Mouse (Mus musculus) intestine, embryonic 16.5 days (tissue): ENCODE measurements at regions not wholly inside any gene's neighbourhood (a gene's known extent, or its start where the extent isn't known, plus 50 kb on each side); places are given as distances from the start of the nearest gene placed in this dataset.

Experiments used
- ATAC-seq: fragments of 200-750 bp; cut with Nextera tagmentation; 2 replicates; pipeline ENCODE4 v1.8.0; 2017; ENCODE audit warnings: moderate TSS enrichment, moderate library complexity
- H3K27ac ChIP-seq: fragments of 300-500 bp; sonication (generic); 2 replicates; pipeline ENCODE4 v1.5.1; 2014; ENCODE audit warnings: mild to moderate bottlenecking, low read length
- H3K27me3 ChIP-seq: fragments of 300-500 bp; sonication (generic); replicated peaks from 2 replicates; pipeline ENCODE4 v1.6.1; 2014; ENCODE audit warnings: low read length, control low read depth, mixed read lengths; ENCODE audit not compliant: control insufficient read depth, insufficient read depth
- H3K36me3 ChIP-seq: fragments of 300-500 bp; sonication (generic); 2 replicates; pipeline ENCODE4 v1.6.1; 2014; ENCODE audit warnings: low read length, control low read depth; ENCODE audit not compliant: control insufficient read depth, insufficient read depth
- H3K4me1 ChIP-seq: fragments of 300-500 bp; sonication (generic); 2 replicates; pipeline ENCODE4 v1.6.1; 2014; ENCODE audit warnings: low read length, control low read depth, mixed read lengths; ENCODE audit not compliant: control insufficient read depth, insufficient read depth
- H3K4me2 ChIP-seq: fragments of 300-500 bp; sonication (generic); 2 replicates; pipeline ENCODE4 v1.6.1; 2014; ENCODE audit warnings: low read depth, low read length, control low read depth
- H3K4me3 ChIP-seq: fragments of 300-500 bp; sonication (generic); 2 replicates; pipeline ENCODE4 v1.5.1; 2014; ENCODE audit warnings: mild to moderate bottlenecking, low read length
- H3K9ac ChIP-seq: fragments of 300-500 bp; sonication (generic); 2 replicates; pipeline ENCODE4 v1.6.1; 2014; ENCODE audit warnings: low read depth, low read length
- H3K9me3 ChIP-seq: fragments of 300-500 bp; sonication (generic); 2 replicates; pipeline ENCODE4 v1.6.1; 2016; ENCODE audit warnings: low read length, control low read depth; ENCODE audit not compliant: control insufficient read depth
- WGBS: fragments of 180-500 bp; shearing (Covaris S2); extraction: QIAGEN DNeasy Blood & Tissue Kit; methylation state at CpG from one replicate; pipeline ENCODE4 v1.1.7; 2014; 5-methylcytosine and 5-hydroxymethylcytosine counted together

DNA sequence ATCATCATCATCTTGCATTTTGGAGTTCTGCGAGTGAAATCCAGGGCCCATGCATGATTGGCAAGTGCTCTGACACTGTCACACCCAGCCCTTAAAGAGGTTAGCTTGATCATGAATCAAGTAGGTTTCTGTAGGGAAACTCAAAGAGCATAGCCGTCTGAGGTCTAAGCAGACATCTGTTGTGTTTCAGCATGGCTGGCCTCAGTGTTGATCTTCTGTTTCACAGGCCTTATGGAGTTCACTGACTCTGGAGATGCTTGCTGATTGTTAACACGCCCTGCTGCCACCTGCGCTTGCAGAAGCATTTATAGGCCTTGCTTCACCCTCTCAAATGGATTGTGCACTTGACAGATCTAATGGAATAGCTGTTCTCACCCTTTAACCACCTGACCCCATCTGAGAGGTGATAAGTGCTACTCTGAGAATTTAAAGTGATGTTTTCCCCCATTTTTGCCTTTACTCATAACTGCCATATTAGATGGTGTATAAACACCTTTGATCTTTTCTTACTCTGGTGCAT lies 406.2 kb downstream of the Bckdhb start:
- Histone ChIP-seq H3K27me3 (no peaks in the 10 kb centered on the region), H3K9me3 (no peaks in the 10 kb centered on the region), H3K36me3 (no peaks in the 10 kb centered on the region), H3K9ac (no peak overlapping the region), H3K4me3 (no peak overlapping the region), H3K4me2 (no peak overlapping the region), H3K4me1 (no peaks in the 10 kb centered on the region), H3K27ac (no peak overlapping the region)
- ATAC-seq, result no peak
- WGBS, result 73% methylated on average over 4 of the region's 4 CpGs

DNA sequence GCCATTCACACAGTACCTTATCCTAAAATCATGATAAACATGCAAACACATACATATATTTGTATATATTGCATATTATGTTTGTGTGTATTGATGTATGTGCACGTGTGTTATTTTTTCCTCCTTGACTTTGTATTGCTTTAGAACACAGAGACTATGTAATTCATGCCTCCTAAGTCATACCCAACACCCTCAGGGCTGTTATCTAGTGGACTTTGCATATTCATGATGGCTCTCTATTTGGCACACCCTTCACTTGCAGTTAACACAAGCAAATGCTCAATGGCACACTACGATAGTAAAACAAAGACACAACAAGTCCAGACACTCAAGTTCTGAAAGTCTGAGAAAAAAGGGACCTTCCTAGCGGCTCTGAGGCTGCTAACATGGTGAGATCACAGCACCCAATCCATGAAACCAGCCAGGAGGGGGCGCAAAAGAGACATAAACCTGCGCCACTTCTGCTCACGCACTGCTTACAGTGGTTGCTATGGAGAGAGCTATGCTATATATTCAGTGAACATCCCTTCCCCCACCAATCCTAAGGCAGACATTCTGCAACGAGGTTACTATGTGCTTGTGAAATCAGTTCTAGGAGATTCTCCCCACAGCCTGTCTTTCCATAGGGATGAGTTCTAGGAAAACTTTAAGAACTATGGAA lies 418.6 kb downstream of the Bckdhb start:
- Histone ChIP-seq H3K27ac (no peak overlapping the region), H3K4me3 (no peak overlapping the region), H3K9me3 (no peaks in the 10 kb centered on the region), H3K4me2 (no peak overlapping the region), H3K9ac (no peak overlapping the region), H3K36me3 (no peaks in the 10 kb centered on the region), H3K27me3 (no peaks in the 10 kb centered on the region), H3K4me1 (no peaks in the 10 kb centered on the region)
- peak; percentile 94 for ATAC-seq
- 18% methylated on average over 7 of the region's 7 CpGs for WGBS

DNA sequence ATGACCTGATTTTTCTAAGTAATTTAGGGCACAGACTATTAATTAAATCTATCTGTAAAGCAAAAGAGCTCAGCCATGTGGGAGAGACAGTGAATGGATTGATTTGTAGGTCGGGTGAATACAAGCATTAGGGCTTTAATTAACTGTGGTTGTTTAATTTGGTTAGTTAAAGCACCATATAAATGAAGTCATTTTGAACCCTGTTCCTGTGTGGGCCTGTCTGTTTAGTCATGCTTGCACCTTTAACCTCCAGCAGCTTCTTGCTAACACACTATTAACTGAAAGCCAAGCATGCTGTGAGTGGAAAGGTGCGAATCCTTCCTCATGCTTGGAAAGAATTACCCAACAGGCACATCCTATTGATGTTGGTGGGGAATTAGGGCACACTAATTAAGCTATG lies 425.3 kb downstream of the Bckdhb start:
- ATAC-seq, result no peak
- Histone ChIP-seq H3K27ac (no peak overlapping the region), H3K4me1 (no peaks in the 10 kb centered on the region), H3K27me3 (no peaks in the 10 kb centered on the region), H3K4me3 (no peak overlapping the region), H3K36me3 (no peaks in the 10 kb centered on the region), H3K4me2 (no peak overlapping the region), H3K9ac (no peak overlapping the region), H3K9me3 (no peaks in the 10 kb centered on the region)
- 61% methylated on average over 2 of the region's 2 CpGs for WGBS

DNA sequence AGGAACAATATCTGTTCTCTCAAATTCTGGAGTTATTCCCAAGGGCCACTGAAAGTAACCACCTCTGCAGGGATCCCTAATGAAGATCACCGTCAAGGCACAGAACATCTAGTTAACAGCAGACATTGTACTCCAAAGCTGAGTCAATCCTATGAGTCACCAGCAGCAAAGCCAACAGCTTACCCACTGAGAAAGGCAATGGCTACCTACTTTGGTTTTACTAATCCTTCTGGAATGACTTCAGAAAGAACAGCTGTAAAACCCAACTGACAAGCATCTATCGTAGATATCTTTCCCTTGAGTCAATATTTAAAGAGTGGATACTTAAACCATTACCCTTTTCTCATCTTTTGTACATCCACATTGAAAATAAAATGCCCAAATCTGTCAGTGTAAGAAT lies 429.5 kb downstream of the Bckdhb start:
- no peak overlapping the region for H3K4me3 ChIP-seq
- no peak overlapping the region for H3K4me2 ChIP-seq
- WGBS, result 69% methylated on average over 2 of the region's 2 CpGs
- no peaks in the 10 kb centered on the region for H3K4me1 ChIP-seq
- H3K27ac ChIP-seq, result no peak overlapping the region
- no peaks in the 10 kb centered on the region for H3K9me3 ChIP-seq
- no peak overlapping the region for H3K9ac ChIP-seq
- H3K27me3 ChIP-seq, result no peaks in the 10 kb centered on the region
- no peaks in the 10 kb centered on the region for H3K36me3 ChIP-seq
- no peak for ATAC-seq

DNA sequence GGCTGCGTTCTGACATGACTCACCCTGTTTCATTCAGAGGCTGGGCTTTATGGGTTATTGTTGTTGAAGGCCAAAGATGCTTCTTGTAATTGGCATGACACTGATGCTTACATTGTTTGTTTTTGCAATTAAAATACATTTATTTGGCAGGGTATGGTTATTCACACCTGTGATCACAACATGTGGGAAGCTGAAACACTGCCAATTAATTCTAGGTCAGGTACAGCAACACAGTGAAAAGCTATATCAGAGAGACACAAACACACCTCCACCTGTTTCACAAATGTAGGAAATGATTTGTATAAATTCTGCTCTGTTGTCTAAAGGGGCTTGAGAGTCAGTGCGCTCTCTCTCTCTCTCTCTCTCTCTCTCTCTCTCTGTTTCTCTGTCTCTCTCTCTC lies 431.2 kb downstream of the Bckdhb start:
- Histone ChIP-seq H3K27me3 (no peaks in the 10 kb centered on the region), H3K27ac (no peak overlapping the region), H3K36me3 (no peaks in the 10 kb centered on the region), H3K9me3 (no peaks in the 10 kb centered on the region), H3K4me2 (no peak overlapping the region), H3K4me1 (no peaks in the 10 kb centered on the region), H3K9ac (no peak overlapping the region), H3K4me3 (no peak overlapping the region)
- no peak for ATAC-seq
- WGBS, result 90% methylated on average over 2 of the region's 2 CpGs

DNA sequence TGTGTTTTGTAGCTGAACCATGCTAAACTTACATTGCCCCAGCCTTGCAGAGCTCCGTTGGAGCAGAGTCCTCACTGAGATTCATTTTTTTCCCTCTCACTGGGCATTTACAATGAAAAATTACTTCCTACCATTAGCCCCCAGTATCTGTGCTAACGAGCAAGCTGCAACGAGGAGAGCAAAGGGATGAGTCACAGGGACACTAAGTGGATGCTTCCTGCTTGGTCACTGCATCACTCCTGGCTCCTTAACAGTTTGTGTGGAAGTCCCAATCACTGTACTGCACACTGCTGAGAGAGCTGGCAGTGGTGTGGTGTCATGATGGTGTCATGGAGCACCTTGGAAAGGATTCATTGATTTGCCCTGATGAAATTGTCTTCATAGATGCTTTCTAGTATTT lies 434.9 kb downstream of the Bckdhb start:
- Histone ChIP-seq H3K27ac (no peak overlapping the region), H3K4me3 (no peak overlapping the region), H3K27me3 (no peaks in the 10 kb centered on the region), H3K36me3 (no peaks in the 10 kb centered on the region), H3K4me1 (no peaks in the 10 kb centered on the region), H3K4me2 (no peak overlapping the region), H3K9me3 (no peaks in the 10 kb centered on the region), H3K9ac (no peak overlapping the region)
- 37% methylated on average over 3 of the region's 3 CpGs for WGBS
- ATAC-seq, result peak; percentile 65; the same call in 1 of the 2 replicates

DNA sequence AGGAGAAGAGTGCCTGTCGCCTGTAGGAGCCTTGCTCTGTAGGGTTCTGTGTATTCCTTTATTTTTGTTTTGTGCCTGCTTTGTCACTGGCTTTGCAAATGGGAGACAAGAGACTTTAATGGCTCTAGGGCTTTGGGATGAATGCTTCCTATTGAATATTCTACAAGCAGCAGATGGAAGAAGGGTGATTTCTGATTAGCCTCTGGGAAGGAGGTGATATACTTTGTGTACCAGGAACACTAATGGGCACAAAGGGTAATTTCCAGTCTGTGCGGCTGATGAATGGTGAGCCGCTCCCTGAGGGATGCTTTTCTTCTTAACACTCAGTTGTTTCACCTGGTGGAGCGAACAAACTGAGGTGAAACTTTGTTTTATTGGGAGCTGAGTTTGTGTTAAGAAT lies 435.5 kb downstream of the Bckdhb start:
- Histone ChIP-seq H3K27me3 (no peaks in the 10 kb centered on the region), H3K9me3 (no peaks in the 10 kb centered on the region), H3K27ac (no peak overlapping the region), H3K9ac (no peak overlapping the region), H3K36me3 (no peaks in the 10 kb centered on the region), H3K4me3 (no peak overlapping the region), H3K4me2 (no peak overlapping the region), H3K4me1 (no peaks in the 10 kb centered on the region)
- WGBS, result 80% methylated on average over 4 of the region's 4 CpGs
- ATAC-seq, result no peak

DNA sequence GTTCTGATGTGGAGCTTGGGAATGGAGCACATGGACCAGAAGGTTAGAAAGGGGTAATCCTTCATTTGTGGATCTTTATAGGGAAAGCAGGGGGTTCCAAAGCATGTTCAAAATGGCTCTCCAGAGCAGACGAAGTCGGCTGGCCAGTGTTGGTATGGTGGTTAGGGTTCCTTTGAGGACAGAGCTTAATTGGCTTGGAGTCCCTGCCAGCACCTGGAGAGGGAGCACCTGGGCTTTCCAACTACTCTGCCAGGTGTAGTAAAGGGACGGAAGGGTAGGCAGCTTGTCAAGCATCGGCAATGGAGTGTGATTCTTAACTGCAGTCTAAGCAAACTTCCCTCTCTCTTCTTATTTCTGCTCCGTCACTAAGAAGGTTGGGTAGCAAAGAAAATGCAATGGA lies 438.5 kb downstream of the Bckdhb start:
- Histone ChIP-seq H3K4me3 (no peak overlapping the region), H3K36me3 (no peaks in the 10 kb centered on the region), H3K9me3 (no peaks in the 10 kb centered on the region), H3K4me2 (no peak overlapping the region), H3K9ac (no peak overlapping the region), H3K27me3 (no peaks in the 10 kb centered on the region), H3K27ac (no peak overlapping the region), H3K4me1 (no peaks in the 10 kb centered on the region)
- ATAC-seq, result no peak
- WGBS, result 87% methylated on average over 5 of the region's 5 CpGs

DNA sequence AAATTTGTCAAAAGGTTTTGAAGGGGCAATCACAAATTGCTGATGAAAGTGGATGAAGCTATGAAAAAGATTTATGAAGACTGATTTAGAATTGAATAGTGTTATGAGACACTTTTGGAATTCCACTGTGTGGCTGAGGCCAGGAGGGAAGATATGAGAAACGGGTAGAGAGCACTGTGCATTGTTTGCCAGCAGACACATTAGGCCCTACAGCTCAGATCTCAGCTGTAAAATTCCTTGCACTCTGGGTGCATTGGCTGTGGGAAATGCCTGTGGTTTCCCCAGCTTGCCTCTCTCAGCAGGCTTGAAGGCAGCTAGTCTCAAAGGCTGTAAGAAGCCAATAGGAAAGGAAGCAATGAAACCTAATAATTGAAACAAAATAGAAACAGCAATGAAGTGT lies 444.3 kb downstream of the Bckdhb start:
- no peak overlapping the region for H3K4me3 ChIP-seq
- ATAC-seq, result no peak
- H3K9ac ChIP-seq, result no peak overlapping the region
- H3K27me3 ChIP-seq, result no peaks in the 10 kb centered on the region
- no peak overlapping the region for H3K4me2 ChIP-seq
- no peak overlapping the region for H3K27ac ChIP-seq
- WGBS, result 71% methylated on average over 1 of the region's 1 CpGs
- no peaks in the 10 kb centered on the region for H3K4me1 ChIP-seq
- no peaks in the 10 kb centered on the region for H3K36me3 ChIP-seq
- no peaks in the 10 kb centered on the region for H3K9me3 ChIP-seq

DNA sequence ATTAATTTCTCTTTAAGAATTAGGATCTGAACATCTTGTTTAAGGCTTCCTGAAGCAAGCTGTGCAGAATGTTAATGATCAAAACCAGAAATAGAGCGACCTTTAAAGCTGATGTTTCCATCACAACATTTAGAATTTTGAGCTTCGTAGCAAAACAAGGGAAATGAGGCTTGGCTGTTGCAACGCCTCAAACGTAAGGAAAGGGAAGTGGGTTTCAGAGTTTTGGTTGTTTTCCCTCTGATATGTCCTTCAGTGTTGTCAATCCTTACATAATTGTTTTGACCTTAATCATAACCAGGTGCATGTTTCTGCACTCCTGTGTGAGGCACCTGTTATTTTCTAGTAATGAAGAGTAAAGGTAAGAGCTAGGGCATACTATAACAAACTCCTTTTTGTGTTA lies 445.3 kb downstream of the Bckdhb start:
- H3K9ac ChIP-seq, result no peak overlapping the region
- H3K4me3 ChIP-seq, result no peak overlapping the region
- WGBS, result 84% methylated on average over 4 of the region's 4 CpGs
- H3K27ac ChIP-seq, result no peak overlapping the region
- H3K36me3 ChIP-seq, result no peaks in the 10 kb centered on the region
- no peak overlapping the region for H3K4me2 ChIP-seq
- no peaks in the 10 kb centered on the region for H3K9me3 ChIP-seq
- no peaks in the 10 kb centered on the region for H3K27me3 ChIP-seq
- no peak for ATAC-seq
- no peaks in the 10 kb centered on the region for H3K4me1 ChIP-seq
